Mouse (Mus musculus) ES-Bruce4 (cell line): ENCODE measurements around the gene Tbc1d2b.

Experiments
- CTCF ChIP-seq: IDR thresholded peaks from one replicate; pipeline ENCODE4 v1.8.1; 2011; ENCODE audit warnings: low read depth, low read length
- EP300 ChIP-seq: IDR thresholded peaks from 2 replicates; pipeline ENCODE4 v1.6.1; 2011; ENCODE audit warnings: low read depth, low read length; ENCODE audit not compliant: insufficient read depth
- POLR2A ChIP-seq: IDR thresholded peaks from one replicate; pipeline ENCODE4 v1.8.1; 2011; ENCODE audit warnings: low read length; ENCODE audit not compliant: insufficient read depth

- TF ChIP-seq POLR2A (no peak), CTCF (no peak), EP300 (no peak)
Measured at GRCm38 (mm10) chr9:90316300-90316699, 45.7 kb upstream of the Tbc1d2b start.
